Mouse (Mus musculus) hindbrain, embryonic 12.5 days (tissue): ENCODE measurements around the gene Rpl12. TPM values are rescaled to one million over a fixed set of nuclear protein-coding genes. Genes with fewer than 3 reads are reported as not detected.

Source experiments
- ATAC-seq: fragments of 200-750 bp; cut with Nextera tagmentation; 2 replicates; pipeline ENCODE4 v1.8.0; 2017; ENCODE audit warnings: moderate TSS enrichment; ENCODE audit not compliant: low FRiP score
- H3K27ac ChIP-seq: fragments of 300-500 bp; sonication (generic); 2 replicates; pipeline ENCODE4 v1.5.1; 2016; ENCODE audit warnings: mild to moderate bottlenecking
- H3K27me3 ChIP-seq: fragments of 300-500 bp; sonication (generic); 2 replicates; pipeline ENCODE4 v1.6.1; 2016; ENCODE audit warnings: mild to moderate bottlenecking
- H3K36me3 ChIP-seq: fragments of 300-500 bp; sonication (generic); 2 replicates; pipeline ENCODE4 v1.6.1; 2016; ENCODE audit warnings: mild to moderate bottlenecking
- H3K4me1 ChIP-seq: fragments of 300-500 bp; sonication (generic); 2 replicates; pipeline ENCODE4 v1.6.1; 2016
- H3K4me2 ChIP-seq: fragments of 300-500 bp; sonication (generic); replicated peaks from 2 replicates; pipeline ENCODE4 v1.6.1; 2016; ENCODE audit warnings: mild to moderate bottlenecking
- H3K4me3 ChIP-seq: fragments of 300-500 bp; sonication (generic); 2 replicates; pipeline ENCODE4 v1.5.1; 2016; ENCODE audit warnings: mild to moderate bottlenecking
- H3K9ac ChIP-seq: fragments of 300-500 bp; sonication (generic); 2 replicates; pipeline ENCODE4 v1.6.1; 2016; ENCODE audit warnings: mild to moderate bottlenecking, moderate library complexity
- H3K9me3 ChIP-seq: fragments of 300-500 bp; sonication (generic); replicated peaks from 2 replicates; pipeline ENCODE4 v1.6.1; 2016; ENCODE audit warnings: mild to moderate bottlenecking
- WGBS: fragments of 180-500 bp; shearing (Covaris S2); methylation state at CpG from one replicate; pipeline ENCODE4 v1.1.7; 2016; 5-methylcytosine and 5-hydroxymethylcytosine counted together
- polyA plus RNA-seq: library from polyadenylated mRNA; unstranded; fragments of >200 nt; fragmentation: Nextera tagmentation; extraction: Ambion mirVana; gene quantifications from 2 replicates; pipeline ENCODE4 v1.2.1, GENCODE M21; 2016

Rpl12 gene
- polyA plus RNA-seq, 1 experiment from 2014 or later, result 114 TPM

- 75% methylated on average over 10 of the region's 10 CpGs for WGBS
- Histone ChIP-seq H3K36me3 (peaks cover 65% of the 10 kb centered on the region), H3K4me3 (no peak overlapping the region), H3K9me3 (no peaks in the 10 kb centered on the region), H3K9ac (no peak overlapping the region), H3K27me3 (no peaks in the 10 kb centered on the region), H3K27ac (no peak overlapping the region), H3K4me1 (no peaks in the 10 kb centered on the region), H3K4me2 (no peak overlapping the region)
- ATAC-seq, result no peak
Measured at GRCm38 (mm10) chr2:32924306-32924844, 37.0 kb upstream of the Rpl12 start.

GRCm38 (mm10) chr2:32926330-32927075 is 34.9 kb upstream of the Rpl12 start:
- Histone ChIP-seq H3K27me3 (no peaks in the 10 kb centered on the region), H3K27ac (no peak overlapping the region), H3K4me2 (no peak overlapping the region), H3K9ac (no peak overlapping the region; the same call in 1 of the 2 replicates), H3K4me1 (no peaks in the 10 kb centered on the region), H3K36me3 (peaks cover 50% of the 10 kb centered on the region), H3K9me3 (no peaks in the 10 kb centered on the region), H3K4me3 (no peak overlapping the region)
- no peak for ATAC-seq
- WGBS, result 91% methylated on average over 12 of the region's 12 CpGs

- WGBS, result 76% methylated on average over 15 of the region's 15 CpGs
- no peaks in the 10 kb centered on the region for H3K4me1 ChIP-seq
- no peaks in the 10 kb centered on the region for H3K27me3 ChIP-seq
- H3K27ac ChIP-seq, result no peak overlapping the region
- H3K4me2 ChIP-seq, result no peak overlapping the region
- H3K4me3 ChIP-seq, result no peak overlapping the region
- 0 out of 2 replicates have a peak, but pooled peaks have one; percentile 13 for ATAC-seq
- H3K36me3 ChIP-seq, result peaks cover 40% of the 10 kb centered on the region
- H3K9ac ChIP-seq, result no peak overlapping the region
- no peaks in the 10 kb centered on the region for H3K9me3 ChIP-seq
Measured at GRCm38 (mm10) chr2:32927624-32928234, 33.6 kb upstream of the Rpl12 start.

GRCm38 (mm10) chr2:32928235-32928946 is 33.0 kb upstream of the Rpl12 start:
- WGBS, result 29% methylated on average over 10 of the region's 10 CpGs
- H3K27ac ChIP-seq, result no peak overlapping the region
- no peaks in the 10 kb centered on the region for H3K9me3 ChIP-seq
- peak; percentile 49; the same call in 1 of the 2 replicates for ATAC-seq
- no peak overlapping the region for H3K4me2 ChIP-seq
- no peaks in the 10 kb centered on the region for H3K27me3 ChIP-seq
- no peak overlapping the region for H3K4me3 ChIP-seq
- H3K9ac ChIP-seq, result no peak overlapping the region
- H3K36me3 ChIP-seq, result peaks cover 40% of the 10 kb centered on the region
- H3K4me1 ChIP-seq, result no peaks in the 10 kb centered on the region

GRCm38 (mm10) chr2:32928947-32929829 is 32.2 kb upstream of the Rpl12 start:
- Histone ChIP-seq H3K4me1 (no peaks in the 10 kb centered on the region), H3K27me3 (no peaks in the 10 kb centered on the region), H3K9me3 (no peaks in the 10 kb centered on the region), H3K9ac (no peak overlapping the region), H3K36me3 (peaks cover 39% of the 10 kb centered on the region), H3K4me2 (no peak overlapping the region), H3K27ac (no peak overlapping the region), H3K4me3 (no peak overlapping the region)
- no peak for ATAC-seq
- WGBS, result 88% methylated on average over 19 of the region's 19 CpGs

- no peak overlapping the region for H3K4me3 ChIP-seq
- 72% methylated on average over 7 of the region's 7 CpGs for WGBS
- peaks cover 49% of the 10 kb centered on the region for H3K36me3 ChIP-seq
- no peaks in the 10 kb centered on the region for H3K9me3 ChIP-seq
- H3K4me2 ChIP-seq, result no peak overlapping the region
- no peak overlapping the region for H3K27ac ChIP-seq
- H3K4me1 ChIP-seq, result no peaks in the 10 kb centered on the region
- 0 out of 2 replicates have a peak overlapping the region, but pooled peaks have one; percentile 28 for H3K9ac ChIP-seq
- no peaks in the 10 kb centered on the region for H3K27me3 ChIP-seq
- no peak for ATAC-seq
Measured at GRCm38 (mm10) chr2:32931730-32932129, 29.6 kb upstream of the Rpl12 start.

- Histone ChIP-seq H3K4me2 (no peak overlapping the region), H3K27me3 (no peaks in the 10 kb centered on the region), H3K4me3 (no peak overlapping the region), H3K36me3 (peaks cover 82% of the 10 kb centered on the region), H3K9ac (no peak overlapping the region), H3K4me1 (no peaks in the 10 kb centered on the region), H3K27ac (no peak overlapping the region), H3K9me3 (no peaks in the 10 kb centered on the region)
- 92% methylated on average over 5 of the region's 5 CpGs for WGBS
- ATAC-seq, result no peak
Measured at GRCm38 (mm10) chr2:32938741-32939140, 22.6 kb upstream of the Rpl12 start.

GRCm38 (mm10) chr2:32939418-32939817 is 21.9 kb upstream of the Rpl12 start:
- 65% methylated on average over 5 of the region's 5 CpGs for WGBS
- Histone ChIP-seq H3K9me3 (no peaks in the 10 kb centered on the region), H3K9ac (no peak overlapping the region), H3K36me3 (peaks cover 80% of the 10 kb centered on the region), H3K4me2 (no peak overlapping the region), H3K27me3 (no peaks in the 10 kb centered on the region), H3K27ac (no peak overlapping the region), H3K4me1 (no peaks in the 10 kb centered on the region), H3K4me3 (no peak overlapping the region)
- no peak for ATAC-seq

GRCm38 (mm10) chr2:32940483-32940882 is 20.9 kb upstream of the Rpl12 start:
- 95% methylated on average over 4 of the region's 4 CpGs for WGBS
- H3K27ac ChIP-seq, result no peak overlapping the region
- H3K27me3 ChIP-seq, result no peaks in the 10 kb centered on the region; the same call in 1 of the 2 replicates
- H3K4me2 ChIP-seq, result no peak overlapping the region
- H3K9ac ChIP-seq, result no peak overlapping the region
- no peak for ATAC-seq
- H3K9me3 ChIP-seq, result no peaks in the 10 kb centered on the region
- H3K4me1 ChIP-seq, result no peaks in the 10 kb centered on the region
- H3K36me3 ChIP-seq, result peaks cover 82% of the 10 kb centered on the region
- H3K4me3 ChIP-seq, result no peak overlapping the region

- no peak overlapping the region for H3K27ac ChIP-seq
- no peak overlapping the region for H3K4me3 ChIP-seq
- H3K4me2 ChIP-seq, result no peak overlapping the region
- 88% methylated on average over 11 of the region's 11 CpGs for WGBS
- no peak for ATAC-seq
- H3K9ac ChIP-seq, result no peak overlapping the region
- no peaks in the 10 kb centered on the region for H3K4me1 ChIP-seq
- peaks cover 78% of the 10 kb centered on the region for H3K36me3 ChIP-seq
- no peaks in the 10 kb centered on the region for H3K9me3 ChIP-seq
- no peaks in the 10 kb centered on the region; the same call in 1 of the 2 replicates for H3K27me3 ChIP-seq
Measured at GRCm38 (mm10) chr2:32947454-32947853, 13.9 kb upstream of the Rpl12 start.

GRCm38 (mm10) chr2:32954581-32954980 is 6.8 kb upstream of the Rpl12 start:
- Histone ChIP-seq H3K9ac (no peak overlapping the region), H3K27ac (no peak overlapping the region), H3K9me3 (no peaks in the 10 kb centered on the region), H3K4me2 (no peak overlapping the region), H3K27me3 (no peaks in the 10 kb centered on the region), H3K4me3 (no peak overlapping the region), H3K4me1 (peaks cover 3% of the 10 kb centered on the region; the same call in 1 of the 2 replicates), H3K36me3 (peaks cover 78% of the 10 kb centered on the region)
- 93% methylated on average over 2 of the region's 2 CpGs for WGBS
- ATAC-seq, result no peak
